Mouse (Mus musculus) forebrain, postnatal 0 days (tissue): ENCODE data around the gene 4930447C04Rik. TPM values are rescaled to one million over a fixed set of nuclear protein-coding genes. Genes with fewer than 3 reads are reported as not detected.

Experiments used
- ATAC-seq: fragments of 200-750 bp; cut with Nextera tagmentation; 2 replicates; pipeline ENCODE4 v1.8.0; 2017; ENCODE audit warnings: mild to moderate bottlenecking, moderate library complexity
- DNase-seq: peaks from one replicate; pipeline ENCODE4 v3.0.0-alpha.2; 2015
- H3K27ac ChIP-seq: fragments of 300-500 bp; sonication (generic); 2 replicates; pipeline ENCODE4 v1.5.1; 2014; ENCODE audit warnings: low read depth, mild to moderate bottlenecking, antibody characterized with exemption, low read length, moderate library complexity, mixed read lengths
- H3K27me3 ChIP-seq: fragments of 300-500 bp; sonication (generic); 2 replicates; pipeline ENCODE4 v1.6.1; 2014; ENCODE audit warnings: mild to moderate bottlenecking, low read length, mixed read lengths; ENCODE audit not compliant: insufficient read depth
- H3K36me3 ChIP-seq: fragments of 300-500 bp; sonication (generic); 2 replicates; pipeline ENCODE4 v1.6.1; 2014; ENCODE audit warnings: mild to moderate bottlenecking, moderate library complexity; ENCODE audit not compliant: insufficient read depth
- H3K4me1 ChIP-seq: fragments of 300-500 bp; sonication (generic); 2 replicates; pipeline ENCODE4 v1.6.1; 2014; ENCODE audit warnings: antibody characterized with exemption; ENCODE audit not compliant: insufficient read depth
- H3K4me2 ChIP-seq: fragments of 300-500 bp; sonication (generic); 2 replicates; pipeline ENCODE4 v1.6.1; 2014; ENCODE audit warnings: low read depth, mild to moderate bottlenecking, moderate library complexity
- H3K4me3 ChIP-seq: fragments of 300-500 bp; sonication (generic); 2 replicates; pipeline ENCODE4 v1.5.1; 2014; ENCODE audit warnings: low read depth, low read length, mixed read lengths
- H3K9ac ChIP-seq: fragments of 300-500 bp; sonication (generic); 2 replicates; pipeline ENCODE4 v1.6.1; 2014; ENCODE audit warnings: mild to moderate bottlenecking
- H3K9me3 ChIP-seq: fragments of 300-500 bp; sonication (generic); 2 replicates; pipeline ENCODE4 v1.6.1; 2016; ENCODE audit warnings: low read length
- CTCF ChIP-seq: sonication (generic); IDR thresholded peaks from 2 replicates; pipeline ENCODE4 v1.5.1; 2016; ENCODE audit warnings: antibody characterized with exemption, control low read depth, low read depth
- WGBS: fragments of 180-500 bp; shearing (Covaris S2); extraction: QIAGEN DNeasy Blood & Tissue Kit; methylation state at CpG from one replicate; pipeline ENCODE4 v1.1.7; 2014; 5-methylcytosine and 5-hydroxymethylcytosine counted together
- polyA plus RNA-seq: library from polyadenylated mRNA; unstranded; fragments of >200 nt; fragmentation: Nextera tagmentation; extraction: Ambion mirVana; gene quantifications from 2 replicates; pipeline ENCODE4 v1.2.1, GENCODE M21; 2015
- total RNA-seq: library from RNA; depleted of rRNA; stranded (reverse); fragments of >200 nt; gene quantifications from 2 replicates; pipeline ENCODE4 v1.2.3, GENCODE M21; 2014

Gene 4930447C04Rik
- total and polyA plus RNA-seq, 2 experiments from 2014 or later: 2.3 to 9.4 TPM

GRCm38 (mm10) chr12:72850146-72850545 is 90.4 kb downstream of the 4930447C04Rik start:
- Histone ChIP-seq H3K27ac (no peak overlapping the region), H3K4me1 (no peaks in the 10 kb centered on the region), H3K4me3 (no peak overlapping the region), H3K4me2 (no peak overlapping the region), H3K36me3 (no peaks in the 10 kb centered on the region), H3K9ac (no peak overlapping the region), H3K9me3 (no peaks in the 10 kb centered on the region), H3K27me3 (peaks cover 86% of the 10 kb centered on the region)
- no peak for ATAC-seq
- WGBS: 41% methylated on average over 9 of the region's 9 CpGs
- TF ChIP-seq CTCF: no peak
- DNase-seq: no peak

- no peak overlapping the region for H3K4me3 ChIP-seq
- ATAC-seq: no peak
- DNase-seq: peak; percentile 82
- H3K9ac ChIP-seq: no peak overlapping the region
- H3K27ac ChIP-seq: no peak overlapping the region
- no peaks in the 10 kb centered on the region for H3K9me3 ChIP-seq
- TF ChIP-seq CTCF: peak; percentile 75
- 31% methylated on average over 7 of the region's 7 CpGs for whole genome bisulfite sequencing
- no peaks in the 10 kb centered on the region for H3K4me1 ChIP-seq
- H3K27me3 ChIP-seq: peaks cover 74% of the 10 kb centered on the region
- H3K4me2 ChIP-seq: no peak overlapping the region
- H3K36me3 ChIP-seq: no peaks in the 10 kb centered on the region
Observed at GRCm38 (mm10) chr12:72847725-72848124, 92.8 kb downstream of the 4930447C04Rik start.

GRCm38 (mm10) chr12:72845946-72846345 is 94.6 kb downstream of the 4930447C04Rik start:
- Histone ChIP-seq H3K36me3 (no peaks in the 10 kb centered on the region), H3K4me2 (no peak overlapping the region), H3K27ac (no peak overlapping the region), H3K9me3 (no peaks in the 10 kb centered on the region), H3K4me1 (no peaks in the 10 kb centered on the region), H3K9ac (no peak overlapping the region), H3K27me3 (peaks cover 59% of the 10 kb centered on the region), H3K4me3 (no peak overlapping the region)
- WGBS: 14% methylated on average over 10 of the region's 10 CpGs
- ATAC-seq (no peak), DNase-seq (no peak)
- no peak for TF ChIP-seq CTCF

- no peak for TF ChIP-seq CTCF
- Histone ChIP-seq H3K27me3 (peaks cover 40% of the 10 kb centered on the region), H3K27ac (no peak overlapping the region), H3K4me2 (peak overlapping the region; percentile 19; the same call in 1 of the 2 replicates), H3K4me3 (no peak overlapping the region), H3K9me3 (no peaks in the 10 kb centered on the region), H3K4me1 (no peaks in the 10 kb centered on the region), H3K9ac (0 out of 2 replicates have a peak overlapping the region, but pooled peaks have one; percentile 10), H3K36me3 (no peaks in the 10 kb centered on the region)
- 23% methylated on average over 12 of the region's 12 CpGs for WGBS
- peak; percentile 71 for ATAC-seq
- DNase-seq: no peak
Observed at GRCm38 (mm10) chr12:72843973-72844620, 96.5 kb downstream of the 4930447C04Rik start.

- WGBS: 81% methylated on average over 4 of the region's 4 CpGs
- no peak for TF ChIP-seq CTCF
- no peak overlapping the region for H3K9ac ChIP-seq
- no peaks in the 10 kb centered on the region for H3K9me3 ChIP-seq
- DNase-seq (no peak), ATAC-seq (no peak)
- H3K27ac ChIP-seq: no peak overlapping the region
- no peaks in the 10 kb centered on the region for H3K4me1 ChIP-seq
- no peaks in the 10 kb centered on the region for H3K36me3 ChIP-seq
- H3K4me2 ChIP-seq: no peak overlapping the region
- peaks cover 36% of the 10 kb centered on the region for H3K27me3 ChIP-seq
- H3K4me3 ChIP-seq: no peak overlapping the region
Observed at GRCm38 (mm10) chr12:72843555-72843954, 97.0 kb downstream of the 4930447C04Rik start.

GRCm38 (mm10) chr12:72843135-72843534 is 97.4 kb downstream of the 4930447C04Rik start:
- H3K27ac ChIP-seq: no peak overlapping the region
- no peak overlapping the region for H3K4me2 ChIP-seq
- no peaks in the 10 kb centered on the region for H3K9me3 ChIP-seq
- no peaks in the 10 kb centered on the region for H3K36me3 ChIP-seq
- H3K9ac ChIP-seq: no peak overlapping the region
- ATAC-seq: no peak
- TF ChIP-seq CTCF: no peak
- peaks cover 31% of the 10 kb centered on the region for H3K27me3 ChIP-seq
- no peak for DNase-seq
- H3K4me1 ChIP-seq: no peaks in the 10 kb centered on the region
- WGBS: 93% methylated on average over 4 of the region's 4 CpGs
- no peak overlapping the region for H3K4me3 ChIP-seq

GRCm38 (mm10) chr12:72841500-72841899 is 99.1 kb downstream of the 4930447C04Rik start:
- Histone ChIP-seq H3K9ac (no peak overlapping the region), H3K4me3 (no peak overlapping the region), H3K27ac (no peak overlapping the region), H3K9me3 (no peaks in the 10 kb centered on the region), H3K36me3 (no peaks in the 10 kb centered on the region), H3K4me1 (no peaks in the 10 kb centered on the region), H3K4me2 (no peak overlapping the region), H3K27me3 (peaks cover 18% of the 10 kb centered on the region)
- DNase-seq (no peak), ATAC-seq (no peak)
- WGBS: 96% methylated on average over 1 of the region's 1 CpGs
- no peak for TF ChIP-seq CTCF
